Mouse (Mus musculus): ENCODE data around the gene Tnni3k.

DNA sequence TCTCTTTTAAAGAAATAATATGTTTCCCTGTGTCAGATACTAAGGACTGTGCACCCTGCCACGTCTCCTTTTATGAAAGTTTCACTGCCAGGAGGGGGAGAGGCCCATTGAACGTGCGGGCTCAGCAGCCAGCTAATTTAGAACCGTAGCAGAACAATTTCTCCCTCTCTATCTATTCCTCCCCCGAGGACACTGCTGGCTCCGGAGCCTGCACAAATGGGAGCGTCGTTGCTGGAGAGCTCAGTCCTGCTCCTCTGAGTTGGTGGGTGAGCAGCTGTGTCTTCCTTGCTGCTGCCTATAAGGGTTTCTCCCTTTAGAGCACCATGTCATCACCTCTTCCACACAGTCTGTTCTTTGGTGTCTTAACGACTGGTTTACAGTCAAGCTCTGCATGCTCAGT lies 220.8 kb downstream of the Tnni3k start:
- TF ChIP-seq POLR2A (IDR thresholded peaks at IDR 0.05; ENCODE audit: extremely low read depth, insufficient read depth, low read length) (no peak), CTCF (IDR thresholded peaks at IDR 0.05; ENCODE audit: extremely low read depth, insufficient read depth, low read length) (no peak)

All from cortical plate, adult 2 months (tissue).